Mouse (Mus musculus): ENCODE measurements around the gene Gm20388. TPM values are rescaled to one million over a fixed set of nuclear protein-coding genes. Genes with fewer than 3 reads are reported as not detected.

Gm20388 gene
- total and polyA plus RNA-seq, 3 experiments = 0.02 to 0.05 TPM; not detected in 1

DNA sequence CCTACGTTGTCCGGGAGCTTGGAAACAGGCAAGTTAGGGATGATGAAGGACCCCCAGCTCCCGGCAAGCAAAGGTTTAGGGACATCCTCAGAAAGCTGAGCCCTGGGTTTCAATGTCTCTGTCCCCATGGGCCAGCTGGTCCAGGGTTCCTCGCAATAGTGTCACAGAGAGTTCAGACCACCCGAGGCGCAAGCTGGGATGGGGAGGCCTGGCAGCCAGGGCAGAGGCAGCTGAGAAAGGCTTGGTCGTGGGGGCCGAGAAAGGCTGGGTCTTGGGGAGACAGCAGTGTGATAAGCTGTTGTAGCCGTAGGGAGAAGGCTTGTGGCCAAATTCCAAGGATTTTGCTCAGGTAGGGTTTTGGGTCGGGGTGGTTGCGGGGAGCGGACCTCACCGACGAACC, 949.2 kb downstream of the Gm20388 start:
- DNase-seq (ENCODE audit: low spot score) = no peak
- H3K27me3 ChIP-seq (ENCODE audit: insufficient read depth, low read length) = no peaks in the 10 kb centered on the region
- no peaks in the 10 kb centered on the region for H3K4me1 ChIP-seq (ENCODE audit: insufficient read depth, low read depth, low read length)
- no peaks in the 10 kb centered on the region for H3K36me3 ChIP-seq (replicated peaks)
- TF ChIP-seq GATA2 (IDR thresholded peaks at IDR 0.05; ENCODE audit: borderline replicate concordance, low read depth, low read length) (no peak), POLR2AphosphoS5 (IDR thresholded peaks at IDR 0.05; ENCODE audit: insufficient replicate concordance, low read depth, low read length) (no peak), CTCF (IDR thresholded peaks at IDR 0.05; ENCODE audit: low read depth, low read length) (no peak), TAL1 (conservative IDR thresholded peaks at IDR 0.05; ENCODE audit: low read depth, low read length) (no peak), GATA1 (IDR thresholded peaks at IDR 0.05; ENCODE audit: borderline replicate concordance, low read length) (no peak)
- no peak for ATAC-seq (ENCODE audit: extremely low read depth, insufficient number of reproducible peaks, low FRiP score, poor library complexity, severe bottlenecking)
- 0 out of 2 replicates have a peak overlapping the region, but pooled peaks have one; percentile 14 for H3K4me3 ChIP-seq (ENCODE audit: low read depth, low read length)
- peaks cover 84% of the 10 kb centered on the region for H3K9me3 ChIP-seq (replicated peaks)

DNA sequence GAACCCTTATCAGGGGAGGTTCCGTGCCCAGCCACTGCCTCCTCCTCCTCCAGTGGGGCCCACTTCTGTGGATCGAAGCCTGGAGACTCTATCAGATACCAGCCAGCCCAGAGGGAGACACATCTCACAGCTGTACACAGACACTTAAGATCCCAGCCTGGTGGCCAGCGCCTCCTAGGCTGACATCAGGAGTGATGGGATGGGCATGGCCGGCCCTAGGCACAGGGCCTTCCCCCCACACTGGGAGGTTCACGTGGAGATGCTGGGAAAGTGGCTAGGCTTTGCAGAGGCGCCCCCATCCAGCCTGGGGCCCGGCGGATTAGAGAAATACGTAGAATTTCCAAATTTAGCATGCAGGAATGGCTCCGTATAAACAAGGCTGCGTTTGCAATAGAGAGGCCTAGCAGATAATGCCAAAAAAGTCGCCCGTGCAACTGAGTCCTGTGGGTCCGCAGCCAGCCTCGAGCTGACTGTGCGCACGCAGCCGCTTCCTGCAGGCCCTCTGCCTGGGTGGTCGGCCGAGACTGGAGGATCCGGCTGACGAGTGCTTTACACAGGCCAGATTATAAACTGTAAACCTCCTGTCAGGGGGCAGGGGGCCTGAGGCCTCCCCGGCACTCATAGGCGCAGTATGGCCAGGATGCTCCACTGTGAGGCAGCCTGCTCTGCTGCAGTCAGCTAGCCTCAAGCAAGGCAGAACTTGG, 949.9 kb downstream of the Gm20388 start:
- Histone ChIP-seq H3K4me3 (ENCODE audit: low read depth, low read length) (peak overlapping the region; percentile 14; the same call in 1 of the 2 replicates), H3K27me3 (ENCODE audit: insufficient read depth, low read length) (no peaks in the 10 kb centered on the region), H3K9me3 (replicated peaks) (peaks cover 86% of the 10 kb centered on the region), H3K4me1 (ENCODE audit: insufficient read depth, low read depth, low read length) (no peaks in the 10 kb centered on the region), H3K36me3 (replicated peaks) (no peaks in the 10 kb centered on the region)
- DNase-seq (ENCODE audit: low spot score) (no peak), ATAC-seq (ENCODE audit: extremely low read depth, insufficient number of reproducible peaks, low FRiP score, poor library complexity, severe bottlenecking) (no peak)
- no peak for TF ChIP-seq GATA2 (IDR thresholded peaks at IDR 0.05; ENCODE audit: borderline replicate concordance, low read depth, low read length)
- TF ChIP-seq POLR2AphosphoS5 (IDR thresholded peaks at IDR 0.05; ENCODE audit: insufficient replicate concordance, low read depth, low read length) = no peak
- TF ChIP-seq GATA1 (IDR thresholded peaks at IDR 0.05; ENCODE audit: borderline replicate concordance, low read length) = no peak
- TF ChIP-seq TAL1 (conservative IDR thresholded peaks at IDR 0.05; ENCODE audit: low read depth, low read length) = no peak

DNA sequence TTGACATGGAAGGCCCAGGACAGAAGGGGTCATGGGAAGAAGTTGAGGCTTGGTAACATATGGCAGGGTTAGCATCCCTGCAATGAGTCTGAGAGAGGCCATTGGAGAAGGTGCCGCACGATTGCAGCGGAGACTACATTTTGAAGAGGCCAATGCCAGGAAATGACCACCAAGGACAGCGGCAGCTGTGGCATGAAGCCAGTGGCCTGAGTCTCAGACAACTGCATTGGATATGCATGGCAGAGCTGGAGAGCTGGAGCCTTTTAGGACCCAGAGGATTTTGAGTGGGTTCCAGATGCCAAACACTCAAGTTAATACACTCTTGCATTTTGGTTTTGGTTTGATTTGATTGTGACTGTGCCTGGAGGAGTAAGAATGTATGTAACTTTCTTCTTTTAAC, 953.0 kb downstream of the Gm20388 start:
- DNase-seq (ENCODE audit: low spot score) (no peak), ATAC-seq (ENCODE audit: extremely low read depth, insufficient number of reproducible peaks, low FRiP score, poor library complexity, severe bottlenecking) (no peak)
- TF ChIP-seq TAL1 (conservative IDR thresholded peaks at IDR 0.05; ENCODE audit: low read depth, low read length) (no peak), POLR2AphosphoS5 (IDR thresholded peaks at IDR 0.05; ENCODE audit: insufficient replicate concordance, low read depth, low read length) (no peak), CTCF (IDR thresholded peaks at IDR 0.05; ENCODE audit: low read depth, low read length) (no peak), GATA2 (IDR thresholded peaks at IDR 0.05; ENCODE audit: borderline replicate concordance, low read depth, low read length) (no peak), GATA1 (IDR thresholded peaks at IDR 0.05; ENCODE audit: borderline replicate concordance, low read length) (no peak)
- Histone ChIP-seq H3K27me3 (ENCODE audit: insufficient read depth, low read length) (no peaks in the 10 kb centered on the region), H3K4me3 (ENCODE audit: low read depth, low read length) (no peak overlapping the region), H3K9me3 (replicated peaks) (peaks cover 81% of the 10 kb centered on the region), H3K36me3 (replicated peaks) (no peaks in the 10 kb centered on the region), H3K4me1 (ENCODE audit: insufficient read depth, low read depth, low read length) (no peaks in the 10 kb centered on the region)

DNA sequence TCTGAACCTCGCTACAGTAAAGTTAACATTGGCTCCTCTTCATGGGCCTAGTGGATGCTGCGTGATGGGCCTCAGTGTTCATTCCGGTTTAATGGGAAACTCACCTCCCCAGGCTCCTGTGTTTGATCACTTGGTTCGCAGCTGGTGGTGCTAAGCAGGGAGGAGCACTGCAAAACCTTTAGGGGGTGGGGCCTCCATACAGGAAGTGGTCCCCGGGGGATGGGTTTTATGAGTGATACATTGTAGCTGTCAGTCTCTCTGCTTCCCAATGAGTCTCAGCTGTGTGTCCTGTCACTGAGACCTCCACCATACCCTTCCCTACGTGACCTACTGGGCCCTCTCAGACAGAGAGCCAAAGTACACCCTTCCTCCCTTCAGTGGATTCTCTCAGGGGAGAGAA, 956.7 kb downstream of the Gm20388 start:
- no peak for ATAC-seq (ENCODE audit: extremely low read depth, insufficient number of reproducible peaks, low FRiP score, poor library complexity, severe bottlenecking)
- H3K9me3 ChIP-seq (replicated peaks) = peaks cover 81% of the 10 kb centered on the region
- no peak overlapping the region for H3K4me3 ChIP-seq (ENCODE audit: low read depth, low read length)
- H3K36me3 ChIP-seq (replicated peaks) = no peaks in the 10 kb centered on the region
- no peaks in the 10 kb centered on the region for H3K27me3 ChIP-seq (ENCODE audit: insufficient read depth, low read length)
- H3K4me1 ChIP-seq (ENCODE audit: insufficient read depth, low read depth, low read length) = no peaks in the 10 kb centered on the region
- TF ChIP-seq POLR2AphosphoS5 (IDR thresholded peaks at IDR 0.05; ENCODE audit: insufficient replicate concordance, low read depth, low read length) = no peak
- TF ChIP-seq CTCF (IDR thresholded peaks at IDR 0.05; ENCODE audit: low read depth, low read length) = no peak
- no peak for TF ChIP-seq GATA1 (IDR thresholded peaks at IDR 0.05; ENCODE audit: borderline replicate concordance, low read length)
- TF ChIP-seq GATA2 (IDR thresholded peaks at IDR 0.05; ENCODE audit: borderline replicate concordance, low read depth, low read length) = no peak
- TF ChIP-seq TAL1 (conservative IDR thresholded peaks at IDR 0.05; ENCODE audit: low read depth, low read length) = no peak
- no peak for DNase-seq (ENCODE audit: low spot score)

DNA sequence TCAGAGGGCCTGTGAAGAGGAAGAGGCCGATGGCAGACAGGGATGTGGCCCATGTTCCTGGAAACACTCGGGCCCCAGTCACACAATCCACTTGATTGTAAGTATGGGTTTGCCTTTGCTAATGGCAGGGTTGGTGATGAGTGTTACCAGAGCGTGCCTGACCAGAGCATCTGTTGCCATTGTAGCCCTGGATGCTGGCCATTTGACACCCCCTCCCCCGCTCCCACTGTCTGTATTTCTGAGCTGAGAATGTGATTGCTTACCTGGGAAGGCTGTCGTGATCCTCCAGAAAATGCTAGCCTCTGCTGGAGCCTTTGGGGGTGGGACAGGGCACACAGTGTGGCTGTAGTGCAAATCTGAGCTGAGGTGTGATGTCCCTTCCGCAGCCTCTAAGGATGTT, 962.0 kb downstream of the Gm20388 start:
- no peaks in the 10 kb centered on the region for H3K4me1 ChIP-seq (ENCODE audit: insufficient read depth, low read depth, low read length)
- H3K4me3 ChIP-seq (ENCODE audit: low read depth, low read length) = no peak overlapping the region
- DNase-seq (ENCODE audit: low spot score) (no peak), ATAC-seq (ENCODE audit: extremely low read depth, insufficient number of reproducible peaks, low FRiP score, poor library complexity, severe bottlenecking) (no peak)
- H3K9me3 ChIP-seq (replicated peaks) = peaks cover 89% of the 10 kb centered on the region
- no peak for TF ChIP-seq TAL1 (conservative IDR thresholded peaks at IDR 0.05; ENCODE audit: low read depth, low read length)
- TF ChIP-seq GATA1 (IDR thresholded peaks at IDR 0.05; ENCODE audit: borderline replicate concordance, low read length) = no peak
- TF ChIP-seq POLR2AphosphoS5 (IDR thresholded peaks at IDR 0.05; ENCODE audit: insufficient replicate concordance, low read depth, low read length) = no peak
- TF ChIP-seq CTCF (IDR thresholded peaks at IDR 0.05; ENCODE audit: low read depth, low read length) = no peak
- no peak for TF ChIP-seq GATA2 (IDR thresholded peaks at IDR 0.05; ENCODE audit: borderline replicate concordance, low read depth, low read length)
- H3K36me3 ChIP-seq (replicated peaks) = no peaks in the 10 kb centered on the region
- no peaks in the 10 kb centered on the region for H3K27me3 ChIP-seq (ENCODE audit: insufficient read depth, low read length)

DNA sequence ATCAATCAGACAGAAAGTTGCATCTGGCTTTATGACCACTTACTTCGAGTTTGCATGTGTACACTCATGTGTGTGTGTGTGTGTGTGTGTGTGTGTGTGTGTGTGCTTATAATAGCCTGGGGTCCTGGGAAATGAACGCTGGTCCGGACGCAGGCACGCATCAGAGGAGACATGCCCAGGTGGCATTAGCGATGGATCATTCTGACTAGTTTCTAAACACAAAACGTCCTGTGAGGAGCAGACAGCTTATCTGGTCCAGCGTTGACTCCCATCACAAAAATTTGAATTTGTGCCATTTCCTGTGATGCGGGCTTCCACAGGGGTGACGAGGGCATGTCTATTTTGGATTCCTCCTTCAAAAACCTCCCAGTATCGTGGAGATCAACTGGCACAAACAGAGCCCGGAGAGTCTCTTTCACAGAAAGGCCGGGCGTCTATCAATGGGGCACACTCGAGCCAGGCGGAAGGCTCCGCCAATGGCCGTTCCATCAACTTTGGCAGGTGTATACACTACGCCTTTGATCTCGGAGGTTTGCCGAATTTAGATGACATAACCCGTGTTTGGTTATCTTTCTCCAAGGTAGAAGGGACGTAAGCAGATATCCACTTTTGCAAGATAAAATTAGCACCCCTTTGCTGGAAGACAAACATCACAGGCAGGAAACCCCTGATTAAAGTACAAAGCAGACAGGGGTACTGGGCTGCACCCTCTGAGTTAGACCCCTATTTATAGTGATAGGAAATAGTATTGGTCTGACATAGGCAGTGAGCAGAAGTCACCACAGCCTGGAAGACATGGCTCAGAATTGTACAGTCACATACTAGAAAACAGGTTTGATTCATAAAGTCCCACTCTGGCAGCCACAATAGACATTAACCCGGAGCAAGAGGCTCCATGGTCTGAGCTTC, 965.6 kb downstream of the Gm20388 start:
- ATAC-seq (ENCODE audit: extremely low read depth, insufficient number of reproducible peaks, low FRiP score, poor library complexity, severe bottlenecking) (no peak), DNase-seq (ENCODE audit: low spot score) (no peak)
- Histone ChIP-seq H3K9me3 (replicated peaks) (peaks cover 94% of the 10 kb centered on the region), H3K36me3 (replicated peaks) (no peaks in the 10 kb centered on the region), H3K4me1 (ENCODE audit: insufficient read depth, low read depth, low read length) (no peaks in the 10 kb centered on the region), H3K4me3 (ENCODE audit: low read depth, low read length) (no peak overlapping the region), H3K27me3 (ENCODE audit: insufficient read depth, low read length) (no peaks in the 10 kb centered on the region)
- TF ChIP-seq TAL1 (conservative IDR thresholded peaks at IDR 0.05; ENCODE audit: low read depth, low read length) (no peak), CTCF (IDR thresholded peaks at IDR 0.05; ENCODE audit: low read depth, low read length) (no peak), GATA1 (IDR thresholded peaks at IDR 0.05; ENCODE audit: borderline replicate concordance, low read length) (no peak), POLR2AphosphoS5 (IDR thresholded peaks at IDR 0.05; ENCODE audit: insufficient replicate concordance, low read depth, low read length) (no peak), GATA2 (IDR thresholded peaks at IDR 0.05; ENCODE audit: borderline replicate concordance, low read depth, low read length) (no peak)

All from G1E (cell line).